Mouse (Mus musculus): ENCODE results near the gene Coq6. TPM values are rescaled to one million over a fixed set of nuclear protein-coding genes. Genes with fewer than 3 reads are reported as not detected.
A peak's percentile ranks its signal among the peaks of the same experiment; 100 is the strongest.

The Coq6 gene
- polyA plus RNA-seq, 1 experiment from 2014 or later, result 42.6 TPM

DNA sequence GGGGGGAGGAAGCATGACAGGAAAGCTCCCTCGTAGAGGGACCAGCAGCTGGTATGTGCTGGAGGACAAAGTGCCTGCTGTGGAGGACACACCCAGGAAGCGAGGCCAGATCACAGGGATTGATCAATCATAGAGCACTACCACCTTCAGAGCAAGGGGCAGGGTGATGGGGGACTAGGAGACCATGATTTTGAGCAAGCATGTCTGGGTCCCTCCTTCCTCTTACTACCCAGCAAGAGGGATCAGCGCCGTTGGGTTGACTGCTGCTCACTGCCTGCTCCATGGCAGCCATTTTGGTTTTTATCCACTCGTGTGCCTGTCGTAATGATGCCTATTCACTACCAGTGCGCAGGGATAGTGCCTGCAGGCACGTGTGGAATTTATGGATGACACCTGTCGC is 2.8 kb downstream of the Coq6 start:
- Histone ChIP-seq H3K9ac (ENCODE audit: low read length) (no peak overlapping the region), H3K36me3 (ENCODE audit: control insufficient read depth, insufficient read depth, low read length) (peaks cover 5% of the 10 kb centered on the region; the same call in 1 of the 2 replicates), H3K4me1 (ENCODE audit: control insufficient read depth, insufficient read depth, low read length) (peaks cover 11% of the 10 kb centered on the region), H3K4me3 (ENCODE audit: low read depth, low read length) (no peak overlapping the region), H3K4me2 (no peak overlapping the region), H3K27me3 (ENCODE audit: control insufficient read depth, insufficient read depth, low read length) (no peaks in the 10 kb centered on the region), H3K27ac (ENCODE audit: low read depth, low read length) (no peak overlapping the region), H3K9me3 (ENCODE audit: control insufficient read depth, low read length) (no peaks in the 10 kb centered on the region)
- DNase-seq (ENCODE audit: low spot score, missing footprints) (peak; percentile 70), ATAC-seq (ENCODE audit: low FRiP score) (no peak)
- WGBS, result 92% methylated on average over 9 of the region's 9 CpGs

GRCm38 (mm10) chr12:84365137-84365536 is 3.7 kb downstream of the Coq6 start:
- ATAC-seq (ENCODE audit: low FRiP score), result no peak

GRCm38 (mm10) chr12:84366971-84367370 is 5.5 kb downstream of the Coq6 start:
- peak; percentile 10 for DNase-seq (ENCODE audit: low spot score, missing footprints)
- H3K27me3 ChIP-seq (ENCODE audit: control insufficient read depth, insufficient read depth, low read length), result no peaks in the 10 kb centered on the region
- H3K4me2 ChIP-seq, result no peak overlapping the region
- no peaks in the 10 kb centered on the region for H3K9me3 ChIP-seq (ENCODE audit: control insufficient read depth, low read length)
- no peak overlapping the region for H3K9ac ChIP-seq (ENCODE audit: low read length)
- H3K4me3 ChIP-seq (ENCODE audit: low read depth, low read length), result no peak overlapping the region
- no peak for ATAC-seq (ENCODE audit: low FRiP score)
- 67% methylated on average over 9 of the region's 9 CpGs for WGBS
- H3K27ac ChIP-seq (ENCODE audit: low read depth, low read length), result no peak overlapping the region
- peaks cover 16% of the 10 kb centered on the region for H3K36me3 ChIP-seq (ENCODE audit: control insufficient read depth, insufficient read depth, low read length)
- peaks cover 5% of the 10 kb centered on the region for H3K4me1 ChIP-seq (ENCODE audit: control insufficient read depth, insufficient read depth, low read length)

More at GRCm38 (mm10) chr12:84365137-84365536, 3.7 kb downstream of the Coq6 start:
- H3K4me2 ChIP-seq, result no peak overlapping the region
- DNase-seq (ENCODE audit: low spot score, missing footprints), result peak; percentile 8
- H3K36me3 ChIP-seq (ENCODE audit: control insufficient read depth, insufficient read depth, low read length), result peaks cover 7% of the 10 kb centered on the region
- H3K9me3 ChIP-seq (ENCODE audit: control insufficient read depth, low read length), result no peaks in the 10 kb centered on the region
- 97% methylated on average over 6 of the region's 6 CpGs for WGBS
- H3K27ac ChIP-seq (ENCODE audit: low read depth, low read length), result no peak overlapping the region
- no peak overlapping the region for H3K9ac ChIP-seq (ENCODE audit: low read length)
- H3K4me3 ChIP-seq (ENCODE audit: low read depth, low read length), result no peak overlapping the region
- H3K4me1 ChIP-seq (ENCODE audit: control insufficient read depth, insufficient read depth, low read length), result peaks cover 11% of the 10 kb centered on the region
- H3K27me3 ChIP-seq (ENCODE audit: control insufficient read depth, insufficient read depth, low read length), result no peaks in the 10 kb centered on the region

DNA sequence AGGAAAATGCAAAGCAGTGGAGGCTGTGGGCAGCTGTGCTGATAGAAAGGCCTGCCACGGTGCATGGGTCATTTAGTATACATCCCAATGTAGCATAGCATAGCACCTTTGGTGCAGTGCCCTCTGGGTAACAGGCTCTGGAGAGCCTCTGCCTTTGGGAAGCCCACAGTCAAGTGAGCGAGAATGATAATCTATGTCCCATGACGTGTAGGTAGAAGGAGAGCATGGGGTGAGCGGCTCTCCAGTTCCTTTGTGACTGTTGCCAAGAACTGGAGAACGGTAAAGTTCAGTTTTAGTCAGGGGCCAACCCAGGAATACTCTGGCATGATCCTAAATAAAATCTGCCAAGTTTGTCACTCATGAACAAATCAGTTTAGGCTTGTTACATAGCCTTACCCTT is 10.2 kb downstream of the Coq6 start:
- DNase-seq (ENCODE audit: low spot score, missing footprints), result peak; percentile 65
- Histone ChIP-seq H3K27ac (ENCODE audit: low read depth, low read length) (no peak overlapping the region), H3K9ac (ENCODE audit: low read length) (no peak overlapping the region), H3K27me3 (ENCODE audit: control insufficient read depth, insufficient read depth, low read length) (no peaks in the 10 kb centered on the region), H3K4me2 (no peak overlapping the region), H3K36me3 (ENCODE audit: control insufficient read depth, insufficient read depth, low read length) (peaks cover 24% of the 10 kb centered on the region), H3K4me3 (ENCODE audit: low read depth, low read length) (no peak overlapping the region), H3K9me3 (ENCODE audit: control insufficient read depth, low read length) (no peaks in the 10 kb centered on the region), H3K4me1 (ENCODE audit: control insufficient read depth, insufficient read depth, low read length) (no peaks in the 10 kb centered on the region)
- ATAC-seq (ENCODE audit: low FRiP score), result no peak
- WGBS, result 90% methylated on average over 5 of the region's 5 CpGs

GRCm38 (mm10) chr12:84373831-84374481 is 12.5 kb downstream of the Coq6 start:
- H3K4me2 ChIP-seq, result no peak overlapping the region
- peak; percentile 56 for DNase-seq (ENCODE audit: low spot score, missing footprints)
- no peaks in the 10 kb centered on the region for H3K9me3 ChIP-seq (ENCODE audit: control insufficient read depth, low read length)
- no peak overlapping the region for H3K9ac ChIP-seq (ENCODE audit: low read length)
- no peak overlapping the region for H3K27ac ChIP-seq (ENCODE audit: low read depth, low read length)
- no peak overlapping the region for H3K4me3 ChIP-seq (ENCODE audit: low read depth, low read length)
- H3K4me1 ChIP-seq (ENCODE audit: control insufficient read depth, insufficient read depth, low read length), result no peaks in the 10 kb centered on the region
- peaks cover 19% of the 10 kb centered on the region for H3K36me3 ChIP-seq (ENCODE audit: control insufficient read depth, insufficient read depth, low read length)
- 87% methylated on average over 6 of the region's 6 CpGs for WGBS
- H3K27me3 ChIP-seq (ENCODE audit: control insufficient read depth, insufficient read depth, low read length), result no peaks in the 10 kb centered on the region
- no peak for ATAC-seq (ENCODE audit: low FRiP score)

DNA sequence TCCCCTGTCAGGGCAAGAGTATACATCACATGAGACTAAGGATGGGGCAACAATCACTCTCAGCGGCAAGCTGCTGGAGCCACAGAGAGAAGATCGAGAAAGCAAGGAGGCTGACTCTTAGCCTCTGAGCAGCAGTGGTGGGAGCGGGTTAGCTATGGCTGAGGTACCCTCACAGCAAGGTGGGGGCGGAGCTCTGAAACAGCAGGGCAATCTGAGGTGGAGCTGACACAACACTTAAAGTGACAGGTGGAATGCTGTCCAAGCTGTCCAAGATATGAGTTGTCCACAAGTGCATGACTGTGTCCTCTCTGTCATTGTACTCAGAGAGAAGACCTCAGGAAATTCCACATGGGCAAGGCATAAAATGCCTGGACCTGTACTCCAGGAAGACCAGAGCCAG is 20.9 kb downstream of the Coq6 start:
- H3K4me3 ChIP-seq (ENCODE audit: low read depth, low read length), result no peak overlapping the region
- no peaks in the 10 kb centered on the region for H3K9me3 ChIP-seq (ENCODE audit: control insufficient read depth, low read length)
- no peak overlapping the region for H3K9ac ChIP-seq (ENCODE audit: low read length)
- WGBS, result 89% methylated on average over 4 of the region's 4 CpGs
- H3K4me2 ChIP-seq, result no peak overlapping the region
- no peaks in the 10 kb centered on the region for H3K27me3 ChIP-seq (ENCODE audit: control insufficient read depth, insufficient read depth, low read length)
- DNase-seq (ENCODE audit: low spot score, missing footprints), result no peak
- no peaks in the 10 kb centered on the region for H3K4me1 ChIP-seq (ENCODE audit: control insufficient read depth, insufficient read depth, low read length)
- no peaks in the 10 kb centered on the region for H3K36me3 ChIP-seq (ENCODE audit: control insufficient read depth, insufficient read depth, low read length)
- ATAC-seq (ENCODE audit: low FRiP score), result no peak
- H3K27ac ChIP-seq (ENCODE audit: low read depth, low read length), result no peak overlapping the region

- H3K9ac ChIP-seq (ENCODE audit: low read length), result no peak overlapping the region
- no peaks in the 10 kb centered on the region for H3K9me3 ChIP-seq (ENCODE audit: control insufficient read depth, low read length)
- DNase-seq (ENCODE audit: low spot score, missing footprints), result no peak
- H3K4me2 ChIP-seq, result no peak overlapping the region
- no peak overlapping the region for H3K4me3 ChIP-seq (ENCODE audit: low read depth, low read length)
- H3K27ac ChIP-seq (ENCODE audit: low read depth, low read length), result no peak overlapping the region
- ATAC-seq (ENCODE audit: low FRiP score), result no peak
- no peaks in the 10 kb centered on the region for H3K36me3 ChIP-seq (ENCODE audit: control insufficient read depth, insufficient read depth, low read length)
- H3K4me1 ChIP-seq (ENCODE audit: control insufficient read depth, insufficient read depth, low read length), result no peaks in the 10 kb centered on the region
- no peaks in the 10 kb centered on the region for H3K27me3 ChIP-seq (ENCODE audit: control insufficient read depth, insufficient read depth, low read length)
- 86% methylated on average over 5 of the region's 5 CpGs for WGBS
Observed at GRCm38 (mm10) chr12:84384644-84385081, 23.2 kb downstream of the Coq6 start.

DNA sequence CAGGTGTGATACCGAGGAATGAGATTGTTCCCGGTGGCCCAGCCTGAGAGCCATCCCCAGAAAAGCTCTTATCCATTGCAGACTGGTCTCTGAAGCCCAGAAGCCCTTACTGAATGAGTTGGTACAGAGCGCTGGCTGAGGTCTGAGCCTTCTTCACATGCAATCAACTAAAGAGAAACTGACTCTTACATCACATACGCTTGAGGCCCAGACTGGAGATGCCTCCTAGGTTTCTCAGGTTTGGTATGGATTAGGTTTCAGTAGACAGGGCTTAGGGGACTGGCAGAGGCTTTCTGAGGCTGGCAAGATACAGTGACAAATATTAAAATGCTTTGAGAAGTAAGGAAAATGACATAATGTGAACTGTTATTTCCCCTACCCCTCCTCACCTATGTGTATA is 24.0 kb downstream of the Coq6 start:
- Histone ChIP-seq H3K9me3 (ENCODE audit: control insufficient read depth, low read length) (no peaks in the 10 kb centered on the region), H3K27me3 (ENCODE audit: control insufficient read depth, insufficient read depth, low read length) (no peaks in the 10 kb centered on the region)

GRCm38 (mm10) chr12:84388097-84388496 is 26.6 kb downstream of the Coq6 start:
- Histone ChIP-seq H3K4me2 (no peak overlapping the region), H3K27me3 (ENCODE audit: control insufficient read depth, insufficient read depth, low read length) (no peaks in the 10 kb centered on the region), H3K4me1 (ENCODE audit: control insufficient read depth, insufficient read depth, low read length) (no peaks in the 10 kb centered on the region), H3K9me3 (ENCODE audit: control insufficient read depth, low read length) (no peaks in the 10 kb centered on the region), H3K27ac (ENCODE audit: low read depth, low read length) (no peak overlapping the region), H3K36me3 (ENCODE audit: control insufficient read depth, insufficient read depth, low read length) (no peaks in the 10 kb centered on the region), H3K9ac (ENCODE audit: low read length) (no peak overlapping the region), H3K4me3 (ENCODE audit: low read depth, low read length) (no peak overlapping the region)
- WGBS, result 84% methylated on average over 8 of the region's 8 CpGs
- ATAC-seq (ENCODE audit: low FRiP score) (no peak), DNase-seq (ENCODE audit: low spot score, missing footprints) (no peak)

More for the DNA sequence above, 24.0 kb downstream of the Coq6 start:
- 93% methylated on average over 4 of the region's 4 CpGs for WGBS
- Histone ChIP-seq H3K9ac (ENCODE audit: low read length) (no peak overlapping the region), H3K4me1 (ENCODE audit: control insufficient read depth, insufficient read depth, low read length) (no peaks in the 10 kb centered on the region), H3K4me2 (no peak overlapping the region), H3K36me3 (ENCODE audit: control insufficient read depth, insufficient read depth, low read length) (no peaks in the 10 kb centered on the region), H3K4me3 (ENCODE audit: low read depth, low read length) (no peak overlapping the region), H3K27ac (ENCODE audit: low read depth, low read length) (no peak overlapping the region)
- DNase-seq (ENCODE audit: low spot score, missing footprints) (no peak), ATAC-seq (ENCODE audit: low FRiP score) (no peak)

Data from midbrain, embryonic 11.5 days (tissue).